In genomic region chr7:119258222-119258621, GRCm38 (mm10) we compare ENCODE assay signal across 30 mouse cellular contexts.
"Had no signal": no experiment of that assay in that cellular context is flagged by ENCODE, and none has a peak within 500 bp of the region (broad histone marks: within the 10 kb centered on the region; RNA-seq: fewer than 3 reads in every experiment).

No protein-coding gene starts in this region.

- H3K4me3 ChIP-seq: heart, embryonic 12.5 days; heart, embryonic 13.5 days; heart, embryonic 15.5 days; hindbrain, embryonic 10.5 days; hindbrain, embryonic 12.5 days; hindbrain, embryonic 13.5 days; hindbrain, embryonic 15.5 days; intestine, embryonic 15.5 days; kidney, embryonic 15.5 days; layer of hippocampus, adult 2 months; left cerebral cortex, adult 2 months had no signal

- DNase-seq: heart, postnatal 10 days; heart, postnatal 14 days; heart, postnatal 36 days; heart, postnatal 4 days; kidney, adult 11 months; kidney, adult 18-20 months; kidney, adult 2 months; kidney, adult 8-10 months; kidney, adult 9 months; kidney, postnatal 10 days; kidney, postnatal 14 days; kidney, postnatal 25 days; kidney, postnatal 36 days; kidney, postnatal 4 days; layer of hippocampus, adult 9-11 months; layer of hippocampus, postnatal 36 days had no signal

- H3K9ac ChIP-seq: heart, embryonic 12.5 days; heart, embryonic 13.5 days; heart, embryonic 15.5 days; hindbrain, embryonic 12.5 days; hindbrain, embryonic 13.5 days; hindbrain, embryonic 14.5 days; hindbrain, embryonic 15.5 days; intestine, embryonic 15.5 days; kidney, embryonic 15.5 days had no signal

- H3K4me1 ChIP-seq: heart, embryonic 12.5 days; heart, embryonic 13.5 days; heart, embryonic 15.5 days; hindbrain, embryonic 10.5 days; hindbrain, embryonic 12.5 days; hindbrain, embryonic 13.5 days; hindbrain, embryonic 15.5 days; intestine, embryonic 15.5 days; kidney, embryonic 15.5 days had no signal

- H3K27ac ChIP-seq: heart, embryonic 13.5 days; heart, embryonic 15.5 days; hindbrain, embryonic 10.5 days; hindbrain, embryonic 12.5 days; hindbrain, embryonic 13.5 days; hindbrain, embryonic 14.5 days; hindbrain, embryonic 15.5 days; hindbrain, postnatal 0 days; intestine, embryonic 15.5 days; kidney, embryonic 15.5 days; kidney, postnatal 0 days; layer of hippocampus, adult 2 months; left cerebral cortex, adult 2 months had no signal

- H3K9me3 ChIP-seq: heart, embryonic 13.5 days; heart, embryonic 15.5 days; hindbrain, embryonic 10.5 days; hindbrain, embryonic 12.5 days; hindbrain, embryonic 13.5 days; hindbrain, embryonic 15.5 days; intestine, embryonic 15.5 days; kidney, embryonic 15.5 days had no signal

- H3K36me3 ChIP-seq: heart, embryonic 12.5 days; heart, embryonic 13.5 days; heart, embryonic 15.5 days; hindbrain, embryonic 10.5 days; hindbrain, embryonic 12.5 days; hindbrain, embryonic 13.5 days; hindbrain, embryonic 15.5 days; intestine, embryonic 15.5 days; kidney, embryonic 15.5 days had no signal

- H3K27me3 ChIP-seq: heart, embryonic 12.5 days; heart, embryonic 13.5 days; heart, embryonic 15.5 days; hindbrain, embryonic 12.5 days; hindbrain, embryonic 13.5 days; hindbrain, embryonic 15.5 days; intestine, embryonic 15.5 days; kidney, embryonic 15.5 days had no signal
